Mouse (Mus musculus) MEL (cell line): ENCODE measurements at regions not wholly inside any gene's neighbourhood (a gene's known extent, or its start where the extent isn't known, plus 50 kb on each side); places are given as distances from the start of the nearest gene placed in this dataset.

Experiments
- DNase-seq: peaks from one replicate; pipeline ENCODE4 v3.0.0; 2011; ENCODE audit warnings: low read depth, low spot score
- H3K27ac ChIP-seq: 2 replicates; pipeline ENCODE4 v1.5.1; 2012; ENCODE audit warnings: low read depth, mild to moderate bottlenecking, control low read depth, low read length, moderate library complexity; ENCODE audit not compliant: control insufficient read depth
- H3K27me3 ChIP-seq, 2 experiments: fragments of 150-350 bp in 1 of 2; sonication (generic) in 1 of 2; 2 replicates each; pipeline ENCODE4 v1.6.1; 2012; ENCODE audit warnings: low read length in 2 of 2, mild to moderate bottlenecking in 2 of 2, improper control_type of control experiment in 1 of 2, moderate library complexity in 1 of 2; ENCODE audit not compliant: insufficient read depth in 2 of 2, control insufficient read depth in 1 of 2
- H3K36me3 ChIP-seq, 2 experiments: 2 replicates each; pipeline ENCODE4 v1.6.1; 2012 to 2014; ENCODE audit warnings: low read length in 2 of 2, improper control_type of control experiment in 1 of 2, inconsistent platforms in 1 of 2, mild to moderate bottlenecking in 1 of 2; ENCODE audit not compliant: insufficient read depth in 2 of 2, control insufficient read depth in 1 of 2
- H3K4me1 ChIP-seq, 2 experiments: fragments of 150-350 bp in 1 of 2; sonication (generic) in 1 of 2; 2 replicates each; pipeline ENCODE4 v1.6.1; 2012; ENCODE audit warnings: low read length in 2 of 2, improper control_type of control experiment in 1 of 2, mild to moderate bottlenecking in 1 of 2; ENCODE audit not compliant: insufficient read depth in 2 of 2, control insufficient read depth in 1 of 2
- H3K4me3 ChIP-seq, 2 experiments: fragments of 150-350 bp in 1 of 2; sonication (generic) in 1 of 2; 2 replicates each; pipeline ENCODE4 v1.5.1; 2012; ENCODE audit warnings: low read depth in 2 of 2, low read length in 2 of 2, mild to moderate bottlenecking in 2 of 2, moderate library complexity in 2 of 2, control low read depth in 1 of 2, improper control_type of control experiment in 1 of 2; ENCODE audit not compliant: control insufficient read depth in 1 of 2, insufficient read depth in 1 of 2
- H3K79me2 ChIP-seq: 2 replicates; pipeline ENCODE4 v1.6.1; 2012; ENCODE audit warnings: mild to moderate bottlenecking, low read length, moderate library complexity; ENCODE audit not compliant: control insufficient read depth, poor library complexity, insufficient read depth
- H3K9ac ChIP-seq: 2 replicates; pipeline ENCODE4 v1.6.1; 2012; ENCODE audit warnings: low read depth, mild to moderate bottlenecking, control low read depth, low read length, moderate library complexity; ENCODE audit not compliant: control insufficient read depth, poor library complexity, severe bottlenecking
- H3K9me3 ChIP-seq: fragments of 150-350 bp; sonication (generic); replicated peaks from 2 replicates; pipeline ENCODE4 v1.6.1; 2012; ENCODE audit warnings: mild to moderate bottlenecking, low read length, improper control_type of control experiment, moderate library complexity; ENCODE audit not compliant: insufficient read depth
- BHLHE40 ChIP-seq: IDR thresholded peaks from 2 replicates; pipeline ENCODE4 v1.6.1; 2012; ENCODE audit warnings: low read depth, mild to moderate bottlenecking, inconsistent platforms, low read length, improper control_type of control experiment, borderline replicate concordance
- CHD2 ChIP-seq: IDR thresholded peaks from 2 replicates; pipeline ENCODE4 v1.6.1; 2011; ENCODE audit warnings: low read length, improper control_type of control experiment
- ELF1 ChIP-seq: IDR thresholded peaks from 2 replicates; pipeline ENCODE4 v1.6.1; 2014; ENCODE audit warnings: low read depth, mild to moderate bottlenecking, inconsistent platforms, low read length, improper control_type of control experiment, moderate library complexity
- GABPA ChIP-seq: IDR thresholded peaks from 2 replicates; pipeline ENCODE4 v1.6.1; 2012; ENCODE audit warnings: low read depth, mild to moderate bottlenecking, inconsistent platforms, low read length, improper control_type of control experiment, moderate library complexity
- JUND ChIP-seq: IDR thresholded peaks from 2 replicates; pipeline ENCODE4 v1.6.1; 2011; ENCODE audit warnings: low read depth, mild to moderate bottlenecking, improper control_type of control experiment, low read length
- MAX ChIP-seq: IDR thresholded peaks from 2 replicates; pipeline ENCODE4 v1.6.1; 2011; ENCODE audit warnings: low read length, improper control_type of control experiment
- MAZ ChIP-seq: IDR thresholded peaks from 2 replicates; pipeline ENCODE4 v1.6.1; 2012; ENCODE audit warnings: low read depth, mild to moderate bottlenecking, inconsistent platforms, low read length, improper control_type of control experiment
- MEF2A ChIP-seq: IDR thresholded peaks from 2 replicates; pipeline ENCODE4 v1.6.1; 2014; ENCODE audit warnings: low read depth, mild to moderate bottlenecking, inconsistent platforms, low read length, improper control_type of control experiment; ENCODE audit not compliant: poor library complexity, insufficient replicate concordance, severe bottlenecking; ENCODE audit errors: extremely low read depth
- MYB ChIP-seq: IDR thresholded peaks from 2 replicates; pipeline ENCODE4 v1.6.1; 2011; ENCODE audit warnings: mild to moderate bottlenecking, low read depth, low read length, improper control_type of control experiment
- MYC ChIP-seq: IDR thresholded peaks from 2 replicates; pipeline ENCODE4 v1.6.1; 2011; ENCODE audit warnings: low read depth, mild to moderate bottlenecking, low read length, improper control_type of control experiment, moderate library complexity
- NRF1 ChIP-seq: IDR thresholded peaks from 2 replicates; pipeline ENCODE4 v1.6.1; 2014; ENCODE audit warnings: low read depth, mild to moderate bottlenecking, inconsistent platforms, low read length, improper control_type of control experiment, moderate library complexity; ENCODE audit not compliant: poor library complexity, insufficient read depth, severe bottlenecking
- SMC3 ChIP-seq: IDR thresholded peaks from 2 replicates; pipeline ENCODE4 v1.6.1; 2011; ENCODE audit warnings: low read depth, low read length, improper control_type of control experiment
- TCF12 ChIP-seq: IDR thresholded peaks from 2 replicates; pipeline ENCODE4 v1.6.1; 2014; ENCODE audit warnings: low read depth, mild to moderate bottlenecking, inconsistent platforms, low read length, improper control_type of control experiment, moderate library complexity
- UBTF ChIP-seq: IDR thresholded peaks from 2 replicates; pipeline ENCODE4 v1.6.1; 2012; ENCODE audit warnings: low read depth, mild to moderate bottlenecking, inconsistent platforms, low read length, improper control_type of control experiment, moderate library complexity, borderline replicate concordance; ENCODE audit not compliant: insufficient read depth
- USF2 ChIP-seq, 2 experiments: IDR thresholded peaks; 2 replicates each; pipeline ENCODE4 v1.6.1; 2011 to 2012; ENCODE audit warnings: improper control_type of control experiment in 2 of 2, low read length in 2 of 2, borderline replicate concordance in 1 of 2, inconsistent platforms in 1 of 2, low read depth in 1 of 2, mild to moderate bottlenecking in 1 of 2; ENCODE audit not compliant: insufficient read depth in 1 of 2

GRCm38 (mm10) chr7:114950759-114951158 is 207.3 kb downstream of the Insc start:
- Histone ChIP-seq H3K27ac (no peak overlapping the region), H3K4me1 (no peaks in the 10 kb centered on the region), H3K36me3 (no peaks in the 10 kb centered on the region), H3K9ac (no peak overlapping the region), H3K4me3 (no peak overlapping the region), H3K9me3 (no peaks in the 10 kb centered on the region), H3K27me3 (no peaks in the 10 kb centered on the region), H3K79me2 (no peaks in the 10 kb centered on the region)
- TF ChIP-seq NRF1, result no peak
- no peak for TF ChIP-seq MEF2A
- TF ChIP-seq TCF12, result no peak
- TF ChIP-seq GABPA, result no peak
- TF ChIP-seq SMC3, result no peak
- TF ChIP-seq MAX, result no peak
- no peak for TF ChIP-seq BHLHE40
- DNase-seq, result peak; percentile 2

GRCm38 (mm10) chr7:114963206-114963605 is 219.7 kb downstream of the Insc start:
- Histone ChIP-seq H3K9me3 (no peaks in the 10 kb centered on the region), H3K9ac (no peak overlapping the region), H3K27ac (no peak overlapping the region), H3K4me1 (no peaks in the 10 kb centered on the region), H3K4me3 (no peak overlapping the region), H3K79me2 (no peaks in the 10 kb centered on the region), H3K27me3 (no peaks in the 10 kb centered on the region; a peak in 1 of 4 replicates)
- no peak for DNase-seq
- no peak for TF ChIP-seq JUND
- no peak for TF ChIP-seq USF2 (IDR thresholded peaks at IDR 0.05; ENCODE audit: borderline replicate concordance in 1 of 2, insufficient read depth in 1 of 2, low read depth in 1 of 2, low read length in 2 of 2)
- TF ChIP-seq CHD2, result no peak
- TF ChIP-seq MYC, result no peak
- TF ChIP-seq MYB, result no peak
- no peak for TF ChIP-seq ELF1
- no peak for TF ChIP-seq SMC3
- no peak for TF ChIP-seq MAZ
- TF ChIP-seq NRF1, result no peak
- TF ChIP-seq MAX, result no peak
- TF ChIP-seq UBTF, result no peak
- TF ChIP-seq, all 39 proteins: peak for 0
- no peaks in the 10 kb centered on the region for H3K36me3 ChIP-seq
